Mouse (Mus musculus) gastrocnemius, postnatal 10 days (tissue): ENCODE results near the gene Keg1. TPM values are rescaled to one million over a fixed set of nuclear protein-coding genes. Genes with fewer than 3 reads are reported as not detected.
"Not testable (repeated sequence)": the region's sequence is repeated elsewhere in the genome, so short reads cannot be mapped to it uniquely, and the experiment has no call there.

Experiments
- DNase-seq: peaks from one replicate; pipeline ENCODE4 v3.0.0; 2021; ENCODE audit warnings: mixed read lengths
- long read RNA-seq, 2 experiments: library from polyadenylated mRNA; stranded (forward); transcript quantifications; one replicate each; pipeline ENCODE4 v2.0.0; 2021
- total RNA-seq, 2 experiments: library from RNA; stranded (reverse); gene quantifications; 2 replicates each; pipeline ENCODE4 v1.2.3; 2021

Keg1 gene
- not detected for total RNA-seq
- long read RNA-seq, experiment 1: 0 reads
- long read RNA-seq, experiment 2: 0 reads

DNA sequence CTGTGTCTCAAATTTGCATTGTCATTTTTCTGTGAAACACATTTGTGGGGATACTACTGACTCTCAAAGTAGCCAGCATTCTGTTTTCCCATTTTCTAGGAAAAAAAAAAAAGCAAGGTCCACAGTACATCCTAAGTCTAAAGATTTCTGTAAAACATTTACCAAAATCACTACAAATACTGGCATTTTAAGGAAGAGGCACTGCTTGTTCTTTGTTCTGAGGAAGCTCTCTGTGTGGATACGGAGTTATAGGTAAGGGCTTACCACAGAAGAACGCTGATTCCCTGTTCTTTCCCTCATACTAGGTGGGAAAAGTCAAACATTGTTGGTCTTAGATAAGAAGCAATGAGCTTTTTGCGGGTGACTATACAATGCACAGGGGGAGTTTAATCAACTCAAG, at the start of gene Keg1:
Gene Keg1, plus strand, starts transcription at position 197 of the 400 bp plus-strand sequence.
- DNase-seq: no peak

DNA sequence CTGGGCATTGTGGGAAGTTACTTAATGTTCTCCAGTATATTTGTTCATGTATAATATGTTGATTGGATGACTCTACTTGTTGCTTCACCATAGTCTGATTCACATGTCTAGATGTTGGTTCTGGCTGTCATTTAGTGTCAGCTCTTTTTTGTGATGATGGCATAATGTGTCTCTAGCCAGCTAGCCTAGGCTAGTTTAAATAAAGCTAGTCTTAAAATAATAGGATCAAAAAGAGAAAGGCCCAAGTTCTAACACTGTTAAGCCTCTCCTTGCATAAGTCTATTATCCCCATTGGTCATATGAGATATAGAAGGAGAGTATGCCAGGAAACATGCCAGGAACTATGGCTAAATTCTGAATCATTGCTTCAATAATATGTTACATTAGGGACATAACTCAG, 46.1 kb upstream of the Keg1 start:
- no peak for DNase-seq

DNA sequence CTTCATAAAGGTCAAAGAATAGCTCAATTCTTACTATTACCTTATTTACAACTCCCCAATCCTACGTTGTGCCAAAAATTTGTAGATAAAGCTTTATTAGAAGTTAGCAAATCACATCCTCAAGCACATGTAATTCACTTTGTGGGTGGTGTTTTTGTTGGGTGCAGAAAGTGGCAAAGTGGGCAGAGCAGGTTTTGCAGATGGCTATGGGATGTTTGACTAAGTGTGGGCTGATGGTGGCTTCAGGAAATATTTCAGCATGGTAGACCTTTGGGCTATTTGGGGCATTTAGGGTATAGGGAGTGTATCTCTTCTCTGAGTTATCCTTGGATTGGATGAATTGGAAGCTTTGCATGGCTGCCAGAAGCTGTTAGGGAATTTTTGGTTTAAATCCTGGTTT, 29.4 kb upstream of the Keg1 start:
- DNase-seq: no peak

DNA sequence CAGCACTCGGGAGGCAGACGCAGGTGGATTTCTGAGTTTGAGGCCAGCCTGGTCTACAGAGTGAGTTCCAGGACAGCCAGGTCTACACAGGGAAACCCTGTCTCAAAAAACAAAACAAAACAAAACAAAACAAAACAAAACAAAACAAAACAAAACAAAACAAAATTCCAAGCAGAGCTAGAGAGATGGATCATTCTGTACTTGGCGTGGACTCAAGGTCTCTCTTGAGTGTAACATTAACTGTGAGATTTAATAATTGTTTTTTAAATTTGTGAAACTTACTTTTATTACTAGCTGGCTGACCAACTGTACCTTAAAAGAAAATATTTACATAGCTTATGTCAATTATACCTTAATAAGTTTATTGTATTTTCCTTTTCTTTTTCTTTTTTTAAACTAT, 27.0 kb upstream of the Keg1 start:
- DNase-seq: not testable (repeated sequence)

DNA sequence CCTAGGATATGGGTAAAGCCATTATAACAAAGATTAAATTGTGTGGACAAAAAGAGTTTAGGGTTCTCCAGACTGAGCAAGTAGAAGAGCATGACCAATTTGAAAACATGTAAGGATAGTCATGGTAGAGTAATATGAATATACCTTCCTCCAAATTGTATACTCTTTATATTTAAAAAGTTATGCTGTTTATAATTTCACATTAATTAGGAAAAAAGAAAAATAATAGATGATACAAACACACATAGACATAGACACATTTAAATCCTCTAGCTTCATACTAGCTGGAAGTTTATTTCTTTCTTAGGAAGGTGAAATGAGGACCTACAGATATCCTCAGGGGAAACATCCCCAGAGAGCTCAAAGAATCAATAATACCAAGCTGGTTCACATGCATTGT, 25.4 kb upstream of the Keg1 start, which contains the start of gene Olfr1442:
Gene Olfr1442, plus strand, starts transcription at position 301 of the 400 bp plus-strand sequence.
- DNase-seq: no peak

DNA sequence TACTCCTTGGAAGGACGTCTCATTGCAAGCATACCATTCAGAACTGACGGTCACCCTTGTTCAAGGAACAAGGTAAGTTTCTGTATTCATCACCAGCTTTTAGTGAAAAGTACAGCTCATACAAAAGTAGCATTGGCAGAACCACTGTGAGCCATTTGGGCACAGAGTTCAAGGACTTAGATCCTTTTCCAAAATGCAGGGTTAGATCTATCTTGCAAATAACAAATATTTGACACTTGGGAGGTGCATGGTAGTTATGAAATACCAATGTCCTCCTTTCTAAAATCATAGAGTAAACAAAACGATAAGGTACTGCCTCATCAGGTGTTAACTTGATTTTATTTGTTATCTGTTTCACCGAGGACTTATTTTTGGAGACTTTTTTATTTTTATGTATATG, 24.5 kb upstream of the Keg1 start:
- no peak for DNase-seq

DNA sequence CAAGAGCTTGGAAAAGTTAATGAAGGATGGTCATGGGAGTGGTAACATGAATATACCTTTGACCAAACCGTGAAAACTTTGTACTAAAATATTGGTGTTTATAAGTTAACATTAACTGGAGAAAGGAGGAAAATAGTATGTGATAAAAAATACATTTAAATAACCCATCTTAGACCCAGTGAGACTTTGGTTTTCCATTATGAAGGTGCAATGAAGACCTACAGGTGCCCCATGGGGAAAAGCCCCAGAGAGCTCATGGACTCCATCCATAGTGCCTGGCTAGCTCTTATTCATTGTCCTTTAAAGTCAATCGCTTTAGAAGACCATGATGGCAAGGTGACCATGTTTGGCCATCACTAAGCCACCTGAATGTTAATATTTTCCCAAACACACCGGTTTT, 17.8 kb upstream of the Keg1 start, which contains the start of gene Olfr1443:
Gene Olfr1443, plus strand, starts transcription at position 301 of the 400 bp plus-strand sequence.
- no peak for DNase-seq

DNA sequence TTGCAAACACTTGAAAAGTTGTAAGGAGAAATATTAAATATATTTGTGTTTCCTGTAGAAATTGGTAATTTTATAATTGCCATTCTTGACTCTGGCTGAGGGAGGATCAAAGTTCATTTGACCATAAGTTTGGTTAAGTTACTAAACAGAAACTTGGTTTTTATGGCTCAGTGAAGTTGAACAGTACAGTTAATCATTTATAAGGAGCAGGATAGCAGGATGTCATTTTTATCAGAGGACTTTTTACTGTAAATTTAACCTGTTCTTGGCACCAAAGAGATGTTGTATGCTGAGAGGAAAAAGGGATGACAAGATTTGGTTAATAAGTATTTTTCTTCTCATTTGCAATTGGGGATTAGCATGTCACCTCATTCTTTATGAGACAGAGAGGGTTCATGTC, 10.9 kb upstream of the Keg1 start:
- DNase-seq: no peak

DNA sequence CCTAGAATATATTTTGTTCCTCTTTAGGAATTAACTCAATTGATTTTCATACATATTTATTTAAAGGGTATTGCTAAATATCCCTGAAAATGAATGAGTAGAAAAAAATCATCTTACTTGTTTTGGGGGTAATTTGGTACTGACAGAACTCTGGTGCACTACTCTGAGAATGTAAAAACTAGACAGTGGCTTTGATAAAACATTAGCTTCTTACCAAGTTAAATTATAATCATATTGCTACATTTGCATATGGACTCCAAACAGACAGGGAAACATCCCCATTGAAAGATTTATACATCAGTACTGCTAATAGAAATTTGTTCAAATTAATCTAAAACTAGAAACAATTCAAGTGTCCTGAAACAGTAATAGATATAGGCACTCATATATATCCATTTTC, 10.4 kb upstream of the Keg1 start:
- no peak for DNase-seq

DNA sequence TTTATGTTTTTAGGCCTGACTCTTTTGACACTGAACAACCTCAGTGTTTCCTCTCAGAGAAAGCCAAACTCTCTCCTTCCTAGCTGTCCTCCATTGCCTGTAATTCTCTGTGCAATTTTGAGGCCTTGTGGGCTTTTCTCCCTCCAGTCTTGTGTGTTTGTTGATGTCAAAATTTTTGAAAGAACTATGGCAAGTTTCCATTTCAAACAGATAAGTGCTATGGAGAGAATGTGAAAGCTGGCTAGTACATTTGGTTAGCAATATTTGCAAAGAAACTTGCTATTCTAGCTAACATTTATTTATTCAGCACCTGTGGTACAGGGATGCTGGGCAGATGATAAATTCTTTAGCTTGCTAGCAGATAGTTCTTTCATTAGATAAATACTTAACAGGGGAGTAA, 635 bp downstream of the Keg1 start:
- no peak for DNase-seq

DNA sequence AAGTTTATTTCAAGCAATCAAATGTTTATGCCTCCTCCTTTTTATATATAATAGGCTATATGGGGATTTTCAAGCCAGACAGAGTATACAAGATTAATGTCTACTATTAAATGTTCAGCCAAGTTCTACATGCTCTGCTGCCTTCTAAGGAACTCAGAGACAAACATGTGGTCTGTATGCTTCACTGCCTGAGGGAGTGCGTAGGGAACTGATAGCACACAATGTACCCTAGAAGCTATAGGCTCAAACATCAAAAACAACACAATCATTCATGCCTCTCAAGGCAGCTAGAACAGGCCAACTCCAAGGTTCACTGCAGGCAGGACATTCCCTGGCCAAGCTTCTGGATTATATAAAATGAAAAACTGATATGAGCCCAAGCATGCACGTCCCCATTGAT, 12.9 kb downstream of the Keg1 start:
- DNase-seq: no peak

DNA sequence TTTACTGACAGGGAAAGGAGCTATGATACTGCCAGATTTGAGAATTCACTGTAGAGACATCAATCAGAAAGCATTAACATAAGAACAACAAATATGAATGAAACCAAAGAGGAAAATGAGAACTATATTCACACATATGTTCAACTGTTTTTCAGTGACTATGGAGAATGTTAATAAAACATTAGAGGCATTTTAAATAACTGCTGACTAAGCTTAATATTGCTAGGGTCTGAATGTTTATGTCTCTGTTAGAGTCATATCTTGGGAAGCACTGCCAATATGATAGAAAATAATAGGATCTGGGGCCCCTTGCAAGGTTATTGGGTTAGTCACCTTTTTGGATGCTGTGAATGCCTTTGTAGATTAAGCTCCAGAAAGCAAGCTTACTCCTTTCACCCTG, 13.4 kb downstream of the Keg1 start:
- DNase-seq: no peak

DNA sequence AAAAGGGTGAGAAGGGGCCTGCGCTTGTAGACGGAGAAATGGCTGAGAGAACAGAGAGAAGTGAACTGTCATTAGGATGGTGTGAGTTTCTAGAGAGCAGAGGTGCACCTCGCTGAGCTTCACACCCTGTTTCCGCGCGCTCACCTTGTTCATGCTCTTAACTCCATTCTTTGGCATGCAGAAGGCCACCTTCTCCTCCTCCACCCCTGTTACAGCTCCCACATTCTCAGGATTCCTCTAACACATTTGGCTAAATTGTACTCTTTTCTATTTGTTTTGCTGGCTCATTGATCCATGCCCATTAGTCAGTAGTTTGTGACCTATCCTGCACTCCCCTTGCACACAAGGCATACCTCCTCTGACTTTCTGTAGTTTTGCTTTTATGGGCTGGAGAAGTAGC, 23.6 kb downstream of the Keg1 start:
- DNase-seq: no peak

DNA sequence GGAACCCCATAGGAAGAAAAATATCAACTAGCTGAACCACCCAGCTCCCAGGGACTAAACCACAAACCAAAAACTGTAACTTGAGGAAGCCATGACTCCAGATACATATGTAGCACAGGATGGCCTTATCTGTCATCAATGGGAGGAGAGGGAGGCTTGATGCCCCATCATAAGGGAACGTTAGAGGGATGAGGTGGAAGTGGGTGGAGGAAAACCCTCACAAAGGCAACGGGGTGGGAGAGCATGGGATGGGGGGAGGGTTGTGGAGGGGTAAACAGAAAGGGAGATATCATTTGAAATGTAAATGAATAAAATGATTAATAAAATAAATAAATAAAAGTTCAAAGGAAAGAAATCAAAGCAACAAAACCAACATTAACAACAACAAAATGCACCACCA, 24.9 kb downstream of the Keg1 start:
- DNase-seq: no peak

DNA sequence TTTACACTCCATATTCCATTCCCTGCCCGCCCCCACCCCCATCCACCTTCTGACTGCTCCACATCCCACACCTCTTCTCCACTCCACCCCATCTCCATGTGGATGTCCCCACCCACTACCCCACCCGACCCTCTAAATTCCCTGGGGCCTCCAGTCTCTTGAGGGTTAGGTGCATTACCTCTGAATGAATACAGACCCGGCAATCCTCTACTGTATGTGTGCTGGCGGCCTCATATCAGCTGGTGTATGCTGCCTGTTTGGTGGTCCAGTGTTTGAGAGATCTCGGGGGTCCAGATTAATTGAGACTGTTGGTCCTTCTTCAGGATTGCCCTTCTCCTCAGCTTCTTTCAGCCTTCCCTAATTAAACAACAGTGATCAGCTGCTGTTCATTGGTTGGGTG, 25.3 kb downstream of the Keg1 start:
- not testable (repeated sequence) for DNase-seq

DNA sequence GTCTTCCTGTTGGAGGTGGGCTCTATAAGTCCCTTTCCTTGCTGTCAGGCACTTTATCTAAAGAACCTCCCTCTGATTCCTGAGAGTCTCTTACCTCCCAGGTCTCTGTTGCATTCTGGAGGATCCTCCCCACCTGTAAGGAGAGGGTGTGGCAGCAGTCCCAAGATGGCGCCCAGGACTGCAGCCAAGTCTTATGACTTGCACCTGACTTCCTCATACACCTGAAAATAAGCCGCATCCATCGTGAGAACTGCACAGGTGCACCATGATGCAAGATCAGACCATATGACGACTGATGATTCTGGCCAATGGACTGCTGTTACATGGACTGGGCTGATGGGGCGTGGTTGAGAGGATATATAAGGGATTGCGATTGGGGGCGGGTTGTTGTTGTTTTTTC, 26.0 kb downstream of the Keg1 start:
- not testable (repeated sequence) for DNase-seq

DNA sequence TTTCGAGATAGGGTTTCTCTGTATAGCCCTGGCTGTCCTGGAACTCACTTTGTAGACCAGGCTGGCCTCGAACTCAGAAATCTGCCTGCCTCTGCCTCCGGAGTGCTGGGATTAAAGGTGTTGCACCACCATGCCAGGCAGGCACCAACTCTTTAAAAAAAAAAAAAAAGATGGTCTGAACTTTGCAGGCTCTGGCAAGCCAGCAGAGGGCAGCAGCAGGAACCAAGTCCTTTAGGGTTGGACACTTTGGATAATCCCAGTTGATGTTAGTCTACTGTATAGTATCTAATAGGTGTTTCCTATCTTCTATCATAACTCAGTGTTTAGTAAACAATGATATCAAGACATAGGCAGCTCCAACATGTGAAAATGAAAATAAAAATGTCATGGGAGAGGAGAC, 26.7 kb downstream of the Keg1 start:
- DNase-seq: peak; percentile 44

DNA sequence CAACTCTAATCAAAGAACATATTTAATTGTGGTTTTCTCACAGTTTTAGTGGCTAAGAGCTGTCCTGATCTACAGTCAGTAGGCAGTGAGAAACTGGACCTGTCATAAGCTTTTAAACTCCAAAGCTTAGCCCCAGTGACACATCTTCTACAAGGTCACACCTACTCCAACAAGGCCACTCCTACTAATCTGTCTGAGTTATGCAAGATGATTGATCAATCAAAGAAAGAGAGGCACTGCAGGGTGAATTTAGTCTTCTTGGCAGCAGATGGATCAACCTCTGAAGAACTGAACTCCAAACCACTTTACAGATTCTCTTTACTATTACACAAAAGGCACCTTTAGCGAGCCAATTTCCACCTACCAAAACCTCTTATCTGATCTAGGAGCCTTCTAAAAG, 30.3 kb downstream of the Keg1 start:
- DNase-seq: no peak

DNA sequence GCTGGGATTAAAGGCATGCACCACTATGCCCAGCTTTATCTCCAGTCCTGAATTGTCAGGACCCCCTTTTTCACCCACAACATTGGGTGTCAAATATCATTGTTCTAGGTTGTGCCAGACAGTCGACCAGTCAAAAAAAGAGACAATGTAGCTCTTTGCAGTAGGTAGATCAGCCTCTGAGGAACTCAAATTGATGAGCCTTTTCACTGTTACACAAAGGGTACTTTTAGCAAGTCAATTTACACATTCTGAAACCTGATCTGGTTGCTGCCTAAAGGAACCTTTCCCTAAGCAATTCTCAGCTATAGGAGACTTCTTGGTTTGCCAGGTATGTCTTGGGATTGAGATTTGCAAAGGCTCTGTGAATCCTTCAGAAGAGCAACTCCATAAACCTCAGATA, 35.5 kb downstream of the Keg1 start:
- DNase-seq: no peak

DNA sequence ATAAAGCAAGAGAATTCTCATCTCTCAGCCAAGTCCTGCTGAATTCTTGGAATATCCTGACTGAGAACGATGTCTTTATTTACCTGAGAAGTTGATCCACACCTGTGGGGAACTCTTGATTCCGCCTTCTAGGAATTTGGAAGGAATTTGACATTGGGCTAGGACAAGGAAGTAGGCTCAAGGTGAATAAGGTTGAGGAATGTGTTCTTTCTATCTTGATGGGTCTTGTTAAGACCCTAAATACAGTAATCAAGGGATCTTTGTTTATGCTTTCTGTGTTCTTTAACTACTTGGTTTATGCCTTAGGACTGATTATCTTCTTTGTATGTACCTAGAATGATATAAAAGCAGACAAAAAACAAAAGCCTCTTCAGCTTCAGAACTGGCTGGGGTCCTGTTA, 36.4 kb downstream of the Keg1 start:
- no peak for DNase-seq

DNA sequence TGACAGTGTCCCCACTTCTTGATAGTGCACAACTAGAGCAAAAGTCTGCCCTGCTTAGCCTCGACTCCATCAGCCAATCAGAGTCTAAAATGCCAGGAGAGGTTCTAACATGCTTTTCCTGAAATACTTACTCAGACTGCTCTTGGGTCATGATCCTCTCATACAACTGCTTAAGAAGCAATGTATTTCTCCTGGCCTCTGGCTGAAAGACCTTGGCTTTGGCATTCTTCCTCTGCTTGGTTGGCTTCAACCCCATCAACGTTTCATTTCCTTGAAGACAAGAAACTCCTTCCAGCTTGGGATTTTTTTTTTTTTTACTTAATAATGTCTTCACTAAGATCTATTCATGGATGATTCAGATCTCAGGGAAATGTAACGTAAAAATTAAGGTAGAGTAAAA, 60.7 kb downstream of the Keg1 start:
- no peak for DNase-seq

DNA sequence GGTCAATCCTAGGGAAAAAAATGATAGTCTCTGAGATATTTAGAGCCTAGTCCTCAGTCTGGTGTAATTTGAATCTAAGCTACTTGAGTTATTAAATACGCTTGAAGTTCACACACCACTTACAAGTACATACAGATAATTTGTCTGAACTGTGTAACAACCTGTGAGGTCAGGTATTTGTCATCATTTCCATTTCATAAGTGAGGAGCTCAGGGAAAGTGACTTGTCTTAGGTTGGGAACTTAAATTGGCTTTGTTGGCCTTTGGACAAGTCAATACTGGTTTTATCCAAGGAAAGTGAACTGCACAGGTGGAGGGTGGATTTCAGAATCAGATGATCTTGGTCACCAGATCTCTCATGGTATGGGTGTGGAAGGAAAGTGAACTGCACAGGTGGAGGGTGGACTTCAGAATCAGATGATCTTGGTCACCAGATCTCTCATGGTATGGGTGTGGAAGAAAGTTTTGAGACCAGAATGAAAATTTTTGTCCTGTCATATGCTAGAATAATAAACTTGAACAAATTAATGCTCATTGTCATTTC, 63.4 kb downstream of the Keg1 start:
- no peak for DNase-seq

DNA sequence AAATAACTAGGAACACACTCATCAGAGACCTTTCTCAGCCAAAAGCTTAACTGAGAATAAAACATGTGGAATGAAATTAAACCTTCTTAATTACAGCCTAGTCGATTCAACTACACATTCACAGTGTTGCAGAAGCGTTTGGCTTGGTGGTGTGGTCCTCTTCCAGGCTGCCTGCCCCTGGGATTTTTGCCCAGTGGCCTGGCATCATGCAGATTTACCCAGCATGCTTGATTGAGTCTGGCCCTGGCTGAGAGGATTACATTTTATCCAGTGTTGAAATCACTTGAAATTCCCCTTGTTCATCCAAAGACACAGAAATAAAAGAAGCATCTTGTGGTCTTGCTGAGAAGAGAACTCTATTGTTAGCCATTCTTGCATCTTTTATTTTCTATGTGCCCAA, 64.1 kb downstream of the Keg1 start:
- peak; percentile 55 for DNase-seq

DNA sequence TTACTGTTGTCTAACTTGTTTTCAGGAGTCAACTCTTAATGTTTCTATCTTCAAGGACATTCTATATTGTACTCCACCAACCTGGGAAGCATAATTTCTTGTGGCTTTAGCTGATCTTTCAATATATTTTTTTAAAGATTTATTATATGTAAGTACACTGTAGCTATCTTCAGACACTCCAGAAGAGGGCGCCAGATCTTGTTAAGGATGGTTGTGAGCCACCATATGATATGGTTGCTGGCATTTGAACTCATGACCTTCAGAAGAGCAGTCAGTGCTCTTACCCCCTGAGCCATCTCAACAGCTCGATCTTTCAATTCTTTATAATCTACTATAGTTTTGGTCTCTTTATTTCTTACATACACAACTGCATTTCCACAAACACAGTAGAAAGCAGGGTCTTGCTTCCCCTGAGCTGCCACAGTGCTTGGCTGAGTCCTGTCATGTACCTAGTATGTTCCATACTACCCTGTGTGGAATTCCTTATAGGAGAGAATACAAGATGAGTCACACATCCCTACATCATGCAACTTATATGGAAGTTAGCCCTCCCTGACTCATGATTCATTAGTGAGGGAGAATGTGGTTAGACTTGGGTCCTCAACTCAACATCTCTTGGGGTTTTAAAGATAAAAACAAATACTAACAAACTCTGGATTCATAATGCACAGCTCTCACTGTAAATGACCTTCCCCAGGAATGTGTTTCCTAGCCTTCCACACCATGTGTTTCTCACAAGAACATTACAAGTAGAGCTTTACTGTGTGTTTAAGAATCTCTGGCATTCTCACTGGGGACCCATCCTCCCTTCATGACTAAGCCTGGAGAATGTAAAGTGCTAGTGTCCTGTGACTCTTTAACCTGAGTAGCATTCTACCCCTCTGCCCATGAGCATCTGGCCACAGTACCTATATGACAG, 66.9 kb downstream of the Keg1 start:
- no peak for DNase-seq
